Mouse (Mus musculus) hindbrain, embryonic 13.5 days (tissue): ENCODE results near the gene Cdkal1. TPM values are rescaled to one million over a fixed set of nuclear protein-coding genes. Genes with fewer than 3 reads are reported as not detected.

ENCODE experiments used
- ATAC-seq: fragments of 200-750 bp; cut with Nextera tagmentation; 2 replicates; pipeline ENCODE4 v1.8.0; 2017; ENCODE audit warnings: moderate TSS enrichment; ENCODE audit not compliant: low FRiP score
- H3K27ac ChIP-seq: fragments of 300-500 bp; sonication (generic); 2 replicates; pipeline ENCODE4 v1.5.1; 2015; ENCODE audit warnings: inconsistent platforms, mild to moderate bottlenecking, moderate library complexity
- H3K27me3 ChIP-seq: fragments of 300-500 bp; sonication (generic); 2 replicates; pipeline ENCODE4 v1.6.1; 2015; ENCODE audit warnings: mild to moderate bottlenecking, inconsistent platforms
- H3K36me3 ChIP-seq: fragments of 300-500 bp; sonication (generic); 2 replicates; pipeline ENCODE4 v1.6.1; 2015; ENCODE audit warnings: mild to moderate bottlenecking, inconsistent platforms
- H3K4me1 ChIP-seq: fragments of 300-500 bp; sonication (generic); replicated peaks from 2 replicates; pipeline ENCODE4 v1.6.1; 2015; ENCODE audit warnings: inconsistent platforms
- H3K4me2 ChIP-seq: fragments of 300-500 bp; sonication (generic); 2 replicates; pipeline ENCODE4 v1.6.1; 2015; ENCODE audit warnings: inconsistent platforms, mild to moderate bottlenecking, moderate library complexity
- H3K4me3 ChIP-seq: fragments of 300-500 bp; sonication (generic); 2 replicates; pipeline ENCODE4 v1.5.1; 2015; ENCODE audit warnings: mild to moderate bottlenecking, inconsistent platforms
- H3K9ac ChIP-seq: fragments of 300-500 bp; sonication (generic); 2 replicates; pipeline ENCODE4 v1.6.1; 2015; ENCODE audit warnings: mild to moderate bottlenecking, inconsistent platforms
- H3K9me3 ChIP-seq: fragments of 300-500 bp; sonication (generic); 2 replicates; pipeline ENCODE4 v1.6.1; 2016; ENCODE audit warnings: inconsistent platforms
- WGBS: fragments of 180-500 bp; shearing (Covaris S2); methylation state at CpG from one replicate; pipeline ENCODE4 v1.1.7; 2015; 5-methylcytosine and 5-hydroxymethylcytosine counted together
- polyA plus RNA-seq: library from polyadenylated mRNA; unstranded; fragments of >200 nt; fragmentation: Nextera tagmentation; extraction: Ambion mirVana; gene quantifications from 2 replicates; pipeline ENCODE4 v1.2.1, GENCODE M21; 2015

Cdkal1 gene
- polyA plus RNA-seq, 1 experiment from 2014 or later = 24.3 TPM

DNA sequence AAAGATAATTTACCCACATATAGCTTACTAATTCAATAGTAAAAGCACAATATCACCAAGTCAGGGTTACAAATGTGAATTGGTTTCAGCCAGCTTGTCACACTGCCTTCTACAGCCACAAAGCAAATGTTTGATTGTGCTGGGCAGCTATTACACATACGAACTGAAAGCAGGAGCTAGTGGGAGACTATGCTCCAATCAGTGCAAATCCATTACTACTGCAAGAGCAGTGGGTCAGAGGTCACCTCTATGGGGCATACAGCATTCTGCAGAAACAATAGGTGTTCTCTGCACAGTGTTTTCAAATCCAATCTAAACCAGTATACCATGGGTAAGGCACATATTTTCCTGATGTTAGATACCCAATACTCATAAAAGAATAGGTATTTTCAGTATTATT lies 27.4 kb downstream of the Cdkal1 start:
- ATAC-seq = no peak
- no peak overlapping the region for H3K4me2 ChIP-seq
- H3K4me1 ChIP-seq = peaks cover 21% of the 10 kb centered on the region
- no peaks in the 10 kb centered on the region for H3K36me3 ChIP-seq
- H3K27me3 ChIP-seq = no peaks in the 10 kb centered on the region
- no peak overlapping the region for H3K4me3 ChIP-seq
- no peak overlapping the region for H3K27ac ChIP-seq
- H3K9me3 ChIP-seq = no peaks in the 10 kb centered on the region
- no peak overlapping the region for H3K9ac ChIP-seq
- WGBS = 15% methylated on average over 1 of the region's 1 CpGs

DNA sequence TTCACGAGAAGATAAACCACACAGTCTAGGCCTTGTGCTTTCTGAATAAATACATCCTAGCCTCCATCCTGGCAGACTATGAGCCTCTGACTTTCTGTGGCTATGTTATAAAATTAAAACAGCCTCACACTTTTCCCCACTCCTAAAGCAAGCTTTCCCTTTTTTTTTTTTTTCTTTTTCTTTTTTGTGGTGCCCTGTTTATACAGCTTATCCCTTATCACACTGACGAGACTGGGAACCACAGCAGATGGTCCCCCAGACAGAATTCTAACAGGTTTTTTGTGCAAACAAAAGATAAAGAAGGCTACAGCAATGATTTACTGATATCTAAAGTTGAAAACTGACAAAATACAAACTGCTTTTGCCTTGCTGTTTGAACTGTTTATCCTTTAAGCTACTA lies 29.0 kb downstream of the Cdkal1 start:
- no peak for ATAC-seq
- H3K9ac ChIP-seq = no peak overlapping the region
- H3K9me3 ChIP-seq = no peaks in the 10 kb centered on the region
- no peak overlapping the region for H3K4me3 ChIP-seq
- peaks cover 19% of the 10 kb centered on the region for H3K4me1 ChIP-seq
- no peak overlapping the region for H3K4me2 ChIP-seq
- 58% methylated on average over 2 of the region's 2 CpGs for WGBS
- H3K27ac ChIP-seq = no peak overlapping the region
- H3K36me3 ChIP-seq = no peaks in the 10 kb centered on the region
- H3K27me3 ChIP-seq = no peaks in the 10 kb centered on the region

DNA sequence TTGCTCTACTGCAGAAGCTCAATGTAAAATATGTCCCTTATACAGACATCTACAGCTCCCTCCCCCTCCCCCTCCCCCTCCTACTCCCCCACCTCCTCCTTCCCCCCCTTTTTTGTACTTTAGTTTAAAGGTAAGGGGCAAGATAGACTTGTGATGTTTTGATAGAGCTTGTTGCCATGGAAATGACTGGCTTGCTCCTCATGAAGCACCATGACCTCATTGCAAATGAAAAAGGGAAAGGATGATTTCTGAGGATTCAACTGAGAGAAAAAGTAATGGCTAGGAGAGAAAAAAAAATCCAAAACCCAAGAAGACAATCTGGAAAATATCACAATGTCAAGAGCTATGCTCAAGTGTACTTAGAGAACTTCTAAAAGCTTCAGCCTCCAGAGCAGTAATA lies 29.4 kb downstream of the Cdkal1 start:
- no peak overlapping the region for H3K4me3 ChIP-seq
- H3K27ac ChIP-seq = no peak overlapping the region
- H3K9me3 ChIP-seq = no peaks in the 10 kb centered on the region
- peaks cover 19% of the 10 kb centered on the region for H3K4me1 ChIP-seq
- no peaks in the 10 kb centered on the region for H3K27me3 ChIP-seq
- no peak for ATAC-seq
- H3K4me2 ChIP-seq = no peak overlapping the region
- no peaks in the 10 kb centered on the region for H3K36me3 ChIP-seq
- H3K9ac ChIP-seq = no peak overlapping the region

DNA sequence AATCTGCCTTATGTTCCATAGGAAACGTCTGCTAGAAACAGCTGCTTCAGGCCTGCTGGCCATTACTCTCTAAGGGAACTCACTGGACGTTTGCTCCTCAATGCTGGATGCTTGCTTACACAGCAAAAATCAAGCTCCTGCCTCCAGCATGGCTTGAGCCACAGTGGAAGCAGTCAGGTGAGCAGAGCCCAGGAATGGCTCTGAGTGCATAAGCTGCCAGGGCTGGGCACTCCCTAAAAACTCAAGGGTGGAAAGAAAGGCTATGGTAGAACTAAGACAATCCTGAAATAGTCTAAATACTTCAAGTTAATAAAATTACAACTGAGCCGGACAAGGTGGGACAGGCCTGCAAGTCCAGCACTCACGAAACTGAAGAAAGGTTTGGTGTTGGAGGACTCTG lies 30.7 kb downstream of the Cdkal1 start:
- Histone ChIP-seq H3K27me3 (no peaks in the 10 kb centered on the region), H3K9me3 (no peaks in the 10 kb centered on the region), H3K4me2 (no peak overlapping the region), H3K4me1 (peaks cover 19% of the 10 kb centered on the region), H3K27ac (0 out of 2 replicates have a peak overlapping the region, but pooled peaks have one; percentile 56), H3K36me3 (no peaks in the 10 kb centered on the region), H3K4me3 (no peak overlapping the region), H3K9ac (no peak overlapping the region)
- 74% methylated on average over 4 of the region's 4 CpGs for WGBS
- no peak for ATAC-seq

DNA sequence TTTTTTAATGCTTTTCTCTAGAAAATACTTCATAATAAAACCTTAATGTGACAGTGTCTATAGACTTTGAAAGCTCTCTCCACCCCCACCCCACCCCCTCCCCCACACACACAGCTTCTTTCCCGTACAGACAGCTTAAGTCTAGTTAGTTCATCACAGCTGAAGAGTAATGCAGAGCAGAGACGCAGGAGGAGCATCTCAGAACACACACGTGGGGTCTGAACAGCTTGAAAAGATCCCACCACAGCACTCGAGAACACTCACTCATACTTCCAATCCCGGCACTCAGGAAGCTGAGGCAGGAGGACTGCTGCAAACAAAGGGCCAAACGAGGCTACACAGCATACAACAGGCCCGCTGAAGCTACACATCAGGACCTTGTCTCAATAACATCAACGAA lies 31.1 kb downstream of the Cdkal1 start:
- peak; percentile 58; the same call in 1 of the 2 replicates for ATAC-seq
- no peaks in the 10 kb centered on the region for H3K36me3 ChIP-seq
- no peak overlapping the region for H3K4me2 ChIP-seq
- no peaks in the 10 kb centered on the region for H3K9me3 ChIP-seq
- no peak overlapping the region for H3K9ac ChIP-seq
- 77% methylated on average over 8 of the region's 8 CpGs for WGBS
- H3K27me3 ChIP-seq = no peaks in the 10 kb centered on the region
- peak overlapping the region; percentile 56 for H3K27ac ChIP-seq
- H3K4me1 ChIP-seq = peaks cover 19% of the 10 kb centered on the region
- H3K4me3 ChIP-seq = no peak overlapping the region

DNA sequence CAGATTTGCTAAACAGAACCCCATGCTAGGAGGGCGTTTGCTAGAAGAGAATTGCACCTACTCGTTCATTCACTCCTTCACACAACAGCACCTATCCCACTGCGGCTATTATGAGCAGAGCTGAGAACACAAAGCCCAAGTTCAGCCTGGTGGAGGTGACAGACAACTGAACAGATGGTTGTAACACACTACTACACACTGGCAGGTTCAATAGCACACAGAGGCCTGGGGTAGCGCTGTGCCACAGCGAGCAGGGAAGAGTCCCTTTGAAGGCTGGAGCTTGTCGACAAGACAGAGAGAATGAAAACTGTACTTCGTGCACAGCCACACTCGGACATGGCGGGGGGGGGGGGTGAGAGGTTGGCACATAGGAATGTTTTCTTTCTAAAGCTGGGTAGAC lies 31.6 kb downstream of the Cdkal1 start:
- H3K9me3 ChIP-seq = no peaks in the 10 kb centered on the region
- H3K27me3 ChIP-seq = no peaks in the 10 kb centered on the region
- ATAC-seq = peak; percentile 83
- no peaks in the 10 kb centered on the region for H3K36me3 ChIP-seq
- H3K4me1 ChIP-seq = peaks cover 19% of the 10 kb centered on the region
- H3K27ac ChIP-seq = peak overlapping the region; percentile 56
- H3K9ac ChIP-seq = no peak overlapping the region
- H3K4me3 ChIP-seq = no peak overlapping the region
- 49% methylated on average over 9 of the region's 9 CpGs for WGBS
- no peak overlapping the region for H3K4me2 ChIP-seq

DNA sequence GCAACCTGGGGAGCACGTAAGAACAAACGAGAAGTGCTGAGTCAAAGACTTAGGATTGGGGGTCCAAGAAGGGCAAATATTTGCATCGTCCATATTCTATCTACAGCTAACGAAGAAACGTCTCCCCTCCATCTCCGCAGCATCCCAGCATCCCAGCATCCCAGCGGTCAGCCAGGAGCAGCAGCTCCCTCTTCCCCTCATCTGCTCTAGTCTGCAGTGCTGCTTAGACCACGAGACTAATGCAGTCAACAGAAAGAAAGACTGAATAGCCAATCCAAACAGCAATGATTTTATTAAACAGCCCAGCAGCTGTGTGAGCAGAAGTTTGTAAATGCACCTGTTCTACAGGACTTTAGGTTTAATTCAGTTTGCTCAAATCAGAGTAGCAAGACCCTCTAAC lies 32.0 kb downstream of the Cdkal1 start:
- ATAC-seq = no peak
- Histone ChIP-seq H3K4me1 (peaks cover 19% of the 10 kb centered on the region), H3K4me3 (no peak overlapping the region), H3K36me3 (no peaks in the 10 kb centered on the region), H3K27me3 (no peaks in the 10 kb centered on the region), H3K27ac (peak overlapping the region; percentile 56), H3K4me2 (no peak overlapping the region), H3K9ac (no peak overlapping the region), H3K9me3 (no peaks in the 10 kb centered on the region)
- 87% methylated on average over 8 of the region's 8 CpGs for WGBS

DNA sequence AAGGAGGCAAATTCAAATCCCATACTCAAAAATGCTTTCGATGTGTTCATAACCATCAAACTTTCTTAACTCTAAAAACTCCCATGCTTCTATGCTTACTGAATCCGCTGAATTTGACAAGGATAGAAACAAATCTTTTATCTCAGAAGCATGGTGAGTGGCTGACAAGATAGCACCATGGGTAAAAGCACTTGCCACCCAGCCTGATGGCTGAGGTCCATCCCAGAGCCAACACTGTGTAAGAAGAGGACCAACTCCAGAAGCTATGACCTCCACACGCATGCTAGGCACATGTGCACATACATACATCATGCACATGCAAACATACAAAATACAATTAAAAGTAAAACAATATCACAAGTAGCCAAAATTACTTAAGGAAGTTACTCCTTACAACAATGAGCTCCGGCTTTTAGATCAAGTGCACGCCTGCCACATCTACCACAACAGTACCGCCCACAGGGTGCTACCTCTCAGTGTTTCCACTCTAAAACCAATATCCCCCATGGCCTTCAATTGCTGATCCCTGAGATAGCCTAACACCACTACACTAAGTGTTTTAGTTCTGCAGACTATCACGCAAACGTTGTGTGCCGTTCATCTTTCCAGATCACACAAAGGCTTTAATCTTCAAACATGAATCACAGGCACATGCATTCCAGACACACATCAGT lies 35.4 kb downstream of the Cdkal1 start:
- Histone ChIP-seq H3K9ac (no peak overlapping the region), H3K9me3 (no peaks in the 10 kb centered on the region), H3K27me3 (no peaks in the 10 kb centered on the region), H3K4me3 (no peak overlapping the region), H3K27ac (no peak overlapping the region), H3K36me3 (no peaks in the 10 kb centered on the region), H3K4me1 (peaks cover 12% of the 10 kb centered on the region), H3K4me2 (no peak overlapping the region)
- WGBS = 94% methylated on average over 9 of the region's 9 CpGs
- ATAC-seq = no peak

DNA sequence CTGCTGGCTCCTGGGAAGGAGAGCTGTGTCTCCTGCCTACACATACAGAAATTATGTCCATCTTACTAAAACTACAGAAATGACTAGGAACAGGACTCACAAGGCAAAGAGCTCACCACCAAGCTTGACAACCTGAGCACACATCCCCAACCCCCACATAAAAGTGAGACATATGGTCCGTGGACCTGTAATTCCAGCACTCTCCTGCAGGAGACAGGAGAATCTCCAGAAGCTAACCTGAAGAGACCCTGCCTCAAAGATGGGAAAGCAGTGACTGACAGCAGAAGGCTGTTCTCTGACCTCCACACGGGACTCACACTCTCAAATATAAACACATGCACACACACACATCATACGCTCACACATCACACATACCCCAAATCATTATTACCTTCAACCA lies 36.3 kb downstream of the Cdkal1 start:
- no peaks in the 10 kb centered on the region for H3K9me3 ChIP-seq
- no peak overlapping the region for H3K4me3 ChIP-seq
- peaks cover 4% of the 10 kb centered on the region for H3K4me1 ChIP-seq
- ATAC-seq = no peak
- H3K9ac ChIP-seq = no peak overlapping the region
- no peaks in the 10 kb centered on the region for H3K27me3 ChIP-seq
- no peak overlapping the region for H3K4me2 ChIP-seq
- no peaks in the 10 kb centered on the region for H3K36me3 ChIP-seq
- WGBS = 89% methylated on average over 3 of the region's 3 CpGs
- no peak overlapping the region for H3K27ac ChIP-seq

DNA sequence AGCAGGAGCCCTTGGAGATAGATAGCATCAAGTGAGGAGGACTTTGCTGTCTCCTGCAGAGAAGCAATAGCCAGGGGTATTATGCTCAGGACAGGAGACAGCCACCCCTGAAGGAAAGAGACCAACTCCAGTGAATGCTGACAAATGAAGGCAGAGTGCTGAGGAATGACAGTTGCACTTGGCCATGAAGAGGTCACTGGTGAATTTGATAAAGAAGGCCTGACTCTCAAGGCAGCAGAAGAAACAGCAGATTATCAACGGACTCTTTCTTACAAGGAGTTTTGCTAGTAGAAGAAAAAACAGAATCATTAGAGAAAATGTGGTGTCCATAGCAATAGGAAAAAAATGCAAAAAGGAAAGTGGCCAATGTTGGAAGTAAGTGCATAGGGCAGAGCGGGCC lies 37.2 kb downstream of the Cdkal1 start:
- H3K27me3 ChIP-seq = no peaks in the 10 kb centered on the region
- no peak overlapping the region for H3K27ac ChIP-seq
- no peaks in the 10 kb centered on the region for H3K36me3 ChIP-seq
- ATAC-seq = no peak
- no peaks in the 10 kb centered on the region for H3K4me1 ChIP-seq
- H3K9me3 ChIP-seq = no peaks in the 10 kb centered on the region
- WGBS = 94% methylated on average over 2 of the region's 2 CpGs
- H3K4me2 ChIP-seq = no peak overlapping the region
- H3K4me3 ChIP-seq = no peak overlapping the region
- no peak overlapping the region for H3K9ac ChIP-seq

DNA sequence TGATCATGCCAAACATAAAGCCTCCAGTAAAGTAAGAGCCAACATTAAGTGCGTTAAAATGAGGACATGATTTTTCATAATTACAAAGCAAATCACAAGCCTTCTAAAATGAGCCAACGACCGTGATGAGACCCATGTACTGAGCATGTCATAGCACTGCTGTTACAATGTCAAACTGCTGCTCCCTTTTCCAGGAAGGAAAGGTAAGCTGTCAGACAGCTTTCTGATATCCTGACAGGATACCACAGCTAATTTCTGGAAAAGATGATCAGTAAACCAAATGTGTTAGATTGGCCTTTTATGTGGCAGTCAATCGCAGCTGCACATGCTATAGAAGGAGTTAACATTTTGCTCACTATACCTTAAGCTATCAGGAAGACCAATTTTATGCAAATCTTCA lies 44.7 kb downstream of the Cdkal1 start:
- H3K4me3 ChIP-seq = no peak overlapping the region
- no peak overlapping the region for H3K9ac ChIP-seq
- 64% methylated on average over 4 of the region's 4 CpGs for WGBS
- H3K4me1 ChIP-seq = peaks cover 3% of the 10 kb centered on the region
- no peaks in the 10 kb centered on the region for H3K36me3 ChIP-seq
- no peak overlapping the region for H3K4me2 ChIP-seq
- ATAC-seq = no peak
- H3K27me3 ChIP-seq = no peaks in the 10 kb centered on the region
- no peak overlapping the region for H3K27ac ChIP-seq
- H3K9me3 ChIP-seq = no peaks in the 10 kb centered on the region

DNA sequence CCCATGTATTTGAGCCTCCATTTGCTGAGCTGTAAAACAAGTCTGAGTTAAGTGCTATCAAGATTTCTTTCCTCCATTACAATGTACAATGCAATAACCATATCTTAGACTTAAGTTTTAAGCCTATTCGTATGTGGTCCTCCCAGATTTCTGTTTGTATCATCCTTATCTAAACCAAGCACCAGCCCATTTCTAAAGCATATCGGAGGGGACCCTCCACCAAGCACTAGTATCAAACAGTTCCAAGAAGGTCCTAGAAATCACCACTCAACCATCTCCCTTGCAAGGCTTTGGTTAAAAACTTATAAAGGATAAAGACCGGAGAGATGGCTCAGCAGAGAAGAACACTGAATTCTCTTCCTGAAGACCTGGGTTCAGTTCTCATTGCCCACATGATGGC lies 47.1 kb downstream of the Cdkal1 start:
- peaks cover 3% of the 10 kb centered on the region for H3K4me1 ChIP-seq
- H3K4me3 ChIP-seq = no peak overlapping the region
- WGBS = 96% methylated on average over 3 of the region's 3 CpGs
- H3K36me3 ChIP-seq = no peaks in the 10 kb centered on the region
- H3K27ac ChIP-seq = no peak overlapping the region
- no peak for ATAC-seq
- no peaks in the 10 kb centered on the region for H3K9me3 ChIP-seq
- no peak overlapping the region for H3K9ac ChIP-seq
- no peak overlapping the region for H3K4me2 ChIP-seq
- no peaks in the 10 kb centered on the region for H3K27me3 ChIP-seq

DNA sequence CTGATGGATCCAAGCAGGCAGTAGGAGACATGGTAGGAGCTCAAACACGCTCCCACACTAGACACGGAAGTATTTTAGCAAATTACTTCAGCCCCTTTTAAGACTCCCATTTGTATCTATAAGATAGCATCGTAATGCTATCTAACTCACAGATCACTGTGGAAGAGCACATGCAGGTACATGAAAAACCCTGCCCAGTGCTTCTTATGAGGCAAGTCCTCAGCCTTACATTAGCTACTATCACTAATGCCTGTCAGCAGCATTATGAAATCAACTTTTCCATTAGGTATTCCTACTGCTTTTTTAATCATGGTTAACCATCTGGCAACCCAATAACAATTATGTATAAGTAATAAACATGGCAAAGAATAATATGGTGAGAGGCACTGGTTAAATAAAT lies 47.5 kb downstream of the Cdkal1 start:
- Histone ChIP-seq H3K9me3 (no peaks in the 10 kb centered on the region), H3K4me1 (peaks cover 3% of the 10 kb centered on the region), H3K4me2 (no peak overlapping the region), H3K27ac (no peak overlapping the region), H3K27me3 (no peaks in the 10 kb centered on the region), H3K9ac (no peak overlapping the region), H3K4me3 (no peak overlapping the region), H3K36me3 (no peaks in the 10 kb centered on the region)
- WGBS = 98% methylated on average over 3 of the region's 3 CpGs
- ATAC-seq = no peak
